Mouse (Mus musculus) layer of hippocampus, adult 18-20 months (tissue): ENCODE measurements around the gene Tpi1. TPM values are rescaled to one million over a fixed set of nuclear protein-coding genes. Genes with fewer than 3 reads are reported as not detected.
"Not testable (repeated sequence)": the region's sequence is repeated elsewhere in the genome, so short reads cannot be mapped to it uniquely, and the experiment has no call there.

Source experiments
- DNase-seq, 2 experiments: peaks; one replicate each; pipeline ENCODE4 v3.0.0; 2022; ENCODE audit warnings: low spot score in 2 of 2
- total RNA-seq, 2 experiments: library from RNA; stranded (reverse); gene quantifications; 2 replicates each; pipeline ENCODE4 v1.2.3; 2021

The Tpi1 gene
- total RNA-seq, 2 experiments from 2014 or later, result 796 to 825 TPM

DNA sequence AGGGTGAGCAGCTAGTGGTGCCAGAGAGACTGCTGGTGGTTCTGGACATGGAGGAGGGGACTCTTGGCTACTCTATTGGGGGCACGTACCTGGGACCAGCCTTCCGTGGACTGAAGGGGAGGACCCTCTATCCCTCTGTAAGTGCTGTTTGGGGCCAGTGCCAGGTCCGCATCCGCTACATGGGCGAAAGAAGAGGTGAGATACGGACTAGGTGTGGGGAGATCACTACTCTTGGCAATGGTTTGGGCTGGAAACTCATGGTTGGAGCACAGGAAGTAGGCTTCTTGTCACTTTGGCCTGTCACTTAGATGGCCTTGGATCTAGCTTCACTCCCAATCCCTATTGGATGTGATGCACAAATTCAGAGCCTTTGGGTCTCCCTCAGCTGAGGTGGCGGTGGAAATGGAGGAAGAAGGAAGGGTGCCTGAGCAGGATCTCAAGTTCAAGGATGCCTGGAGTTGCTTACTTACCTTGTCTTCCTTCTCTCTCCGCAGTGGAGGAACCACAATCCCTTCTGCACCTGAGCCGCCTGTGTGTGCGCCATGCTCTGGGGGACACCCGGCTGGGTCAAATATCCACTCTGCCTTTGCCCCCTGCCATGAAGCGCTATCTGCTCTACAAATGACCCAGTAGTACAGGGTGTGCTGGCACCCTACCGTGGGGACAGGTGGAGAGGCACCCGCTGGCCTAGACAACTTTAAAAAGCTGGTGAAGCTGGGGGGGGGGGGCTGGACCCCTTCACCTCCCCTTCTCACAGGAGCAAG is 4.1 kb downstream of the Tpi1 start:
- DNase-seq, result no peak

DNA sequence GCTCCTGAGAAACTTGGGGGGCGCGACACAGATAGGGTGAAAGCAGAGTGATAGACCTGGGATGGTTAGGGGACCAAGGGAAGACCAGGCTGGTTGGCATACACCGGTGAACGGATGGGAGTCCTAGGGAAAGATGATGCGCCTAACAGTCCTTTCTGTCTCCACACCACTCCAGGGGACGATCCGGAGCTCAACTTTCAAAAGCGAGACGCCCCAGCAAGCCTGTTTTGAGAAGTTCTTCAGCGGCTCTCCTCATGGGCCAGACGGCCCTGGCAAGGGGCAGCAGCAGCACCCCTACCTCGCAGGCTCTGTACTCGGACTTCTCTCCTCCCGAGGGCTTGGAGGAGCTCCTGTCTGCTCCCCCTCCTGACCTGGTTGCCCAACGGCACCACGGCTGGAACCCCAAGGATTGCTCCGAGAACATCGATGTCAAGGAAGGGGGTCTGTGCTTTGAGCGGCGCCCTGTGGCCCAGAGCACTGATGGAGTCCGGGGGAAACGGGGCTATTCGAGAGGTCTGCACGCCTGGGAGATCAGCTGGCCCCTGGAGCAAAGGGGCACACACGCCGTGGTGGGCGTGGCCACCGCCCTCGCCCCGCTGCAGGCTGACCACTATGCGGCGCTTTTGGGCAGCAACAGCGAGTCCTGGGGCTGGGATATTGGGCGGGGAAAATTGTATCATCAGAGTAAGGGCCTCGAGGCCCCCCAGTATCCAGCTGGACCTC is 4.9 kb downstream of the Tpi1 start:
- DNase-seq, result peak; percentile 55 to 71

DNA sequence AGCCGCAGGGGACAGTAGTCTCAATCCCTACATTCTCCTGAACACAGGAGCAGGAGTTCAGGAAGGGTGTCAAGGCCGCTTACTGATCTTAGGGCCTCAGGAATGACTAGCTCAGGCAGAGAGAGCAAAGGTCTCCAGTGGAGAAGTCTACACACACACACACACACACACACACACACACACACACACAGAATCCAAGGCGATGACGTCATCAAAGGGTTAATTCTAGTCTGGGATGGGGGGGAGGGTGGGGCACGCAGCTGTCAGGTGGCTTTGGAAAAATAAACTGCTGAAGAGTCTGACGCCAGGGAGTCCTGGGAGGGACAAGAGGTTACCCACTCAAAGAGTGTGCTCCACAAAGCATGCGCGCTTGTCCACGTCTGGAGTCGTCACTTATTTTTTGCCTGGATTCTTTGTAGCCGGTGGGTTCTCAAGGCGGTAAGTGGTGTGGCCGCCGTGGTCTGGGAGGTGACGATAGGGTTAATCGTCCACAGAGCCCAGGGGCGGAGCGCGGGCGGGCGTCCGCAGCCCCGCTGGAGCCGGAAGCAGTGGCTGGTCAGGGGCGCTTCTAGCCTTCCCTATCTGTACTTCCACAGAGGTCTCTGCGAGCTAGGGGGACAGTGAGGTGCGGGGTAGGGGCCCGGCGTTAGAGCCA is 5.6 kb downstream of the Tpi1 start, which contains the start of gene Spsb2:
Gene Spsb2, plus strand, starts transcription at position 304 of the 655 bp plus-strand sequence.
- peak in 1 of 2 experiments; percentile 46 for DNase-seq

DNA sequence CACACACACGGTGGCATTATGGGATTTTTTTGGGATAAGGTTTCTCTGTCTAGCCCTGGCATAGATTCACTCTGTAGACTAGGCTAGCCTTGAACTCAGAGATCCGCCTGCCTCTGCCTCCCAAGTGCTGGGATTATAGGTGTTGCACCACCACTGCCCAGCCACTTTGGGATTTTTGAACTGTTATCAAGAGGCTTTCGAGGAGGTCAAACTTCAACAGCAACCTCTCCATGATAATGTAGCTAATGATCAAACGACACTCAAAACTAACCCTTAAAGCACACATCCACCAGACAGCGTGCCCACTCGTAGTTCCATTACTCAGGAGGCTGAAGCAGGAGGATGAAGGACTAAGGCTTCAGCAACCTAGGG is 6.1 kb downstream of the Tpi1 start:
- DNase-seq, result no peak

DNA sequence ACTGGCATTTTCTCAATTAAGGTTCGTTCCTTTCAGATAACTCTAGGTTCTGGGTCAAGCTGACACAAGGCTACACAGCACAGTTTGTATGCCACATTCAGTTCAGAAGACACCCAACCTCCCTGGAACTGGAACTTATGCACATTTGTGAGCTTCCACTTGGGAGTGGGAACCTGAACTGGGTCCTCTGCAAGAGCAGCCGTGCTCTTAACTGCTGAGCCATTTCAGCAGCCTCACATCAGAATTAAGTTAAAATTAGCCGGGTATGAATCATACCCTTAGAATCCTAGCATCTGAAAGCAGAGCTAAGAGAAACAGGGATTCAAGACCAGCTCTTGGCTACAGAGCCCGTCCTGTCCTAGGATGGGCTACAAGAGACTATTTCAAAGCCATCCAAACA is 6.7 kb downstream of the Tpi1 start:
- DNase-seq, result peak in 1 of 2 experiments; percentile 43

DNA sequence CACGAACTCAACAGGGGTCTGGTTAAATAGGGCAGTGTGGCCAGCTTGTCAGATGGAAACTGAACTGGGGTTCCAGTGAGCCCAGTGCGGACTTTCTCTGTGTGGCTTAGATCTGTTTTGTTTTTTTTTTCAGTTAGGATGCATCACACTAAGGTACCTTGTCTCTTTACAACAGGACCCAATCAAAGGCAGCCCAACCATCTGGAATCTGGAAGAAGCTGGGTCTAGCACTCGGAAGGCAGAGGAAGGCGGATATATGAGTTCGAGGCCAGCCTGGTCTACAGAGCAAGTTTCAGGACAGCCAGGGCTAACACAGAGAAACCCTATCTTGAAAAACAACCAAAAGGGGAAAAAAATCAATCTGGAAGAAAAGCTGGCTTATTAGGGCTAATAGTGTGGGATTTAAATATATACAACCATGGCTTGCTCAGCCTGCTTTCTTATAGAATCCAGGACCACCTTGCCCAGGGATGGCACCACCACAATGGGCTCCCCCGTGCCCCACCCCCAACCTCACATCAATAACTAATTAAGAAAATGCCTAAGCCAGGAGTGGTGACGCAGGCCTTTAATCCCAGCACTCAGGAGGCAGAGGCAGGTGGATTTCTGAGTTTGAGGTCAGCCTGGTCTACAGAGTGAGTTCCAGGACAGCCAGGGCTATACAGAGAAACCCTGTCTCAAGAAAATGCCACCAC is 7.5 kb downstream of the Tpi1 start:
- DNase-seq, result peak in 1 of 2 experiments; percentile 15

DNA sequence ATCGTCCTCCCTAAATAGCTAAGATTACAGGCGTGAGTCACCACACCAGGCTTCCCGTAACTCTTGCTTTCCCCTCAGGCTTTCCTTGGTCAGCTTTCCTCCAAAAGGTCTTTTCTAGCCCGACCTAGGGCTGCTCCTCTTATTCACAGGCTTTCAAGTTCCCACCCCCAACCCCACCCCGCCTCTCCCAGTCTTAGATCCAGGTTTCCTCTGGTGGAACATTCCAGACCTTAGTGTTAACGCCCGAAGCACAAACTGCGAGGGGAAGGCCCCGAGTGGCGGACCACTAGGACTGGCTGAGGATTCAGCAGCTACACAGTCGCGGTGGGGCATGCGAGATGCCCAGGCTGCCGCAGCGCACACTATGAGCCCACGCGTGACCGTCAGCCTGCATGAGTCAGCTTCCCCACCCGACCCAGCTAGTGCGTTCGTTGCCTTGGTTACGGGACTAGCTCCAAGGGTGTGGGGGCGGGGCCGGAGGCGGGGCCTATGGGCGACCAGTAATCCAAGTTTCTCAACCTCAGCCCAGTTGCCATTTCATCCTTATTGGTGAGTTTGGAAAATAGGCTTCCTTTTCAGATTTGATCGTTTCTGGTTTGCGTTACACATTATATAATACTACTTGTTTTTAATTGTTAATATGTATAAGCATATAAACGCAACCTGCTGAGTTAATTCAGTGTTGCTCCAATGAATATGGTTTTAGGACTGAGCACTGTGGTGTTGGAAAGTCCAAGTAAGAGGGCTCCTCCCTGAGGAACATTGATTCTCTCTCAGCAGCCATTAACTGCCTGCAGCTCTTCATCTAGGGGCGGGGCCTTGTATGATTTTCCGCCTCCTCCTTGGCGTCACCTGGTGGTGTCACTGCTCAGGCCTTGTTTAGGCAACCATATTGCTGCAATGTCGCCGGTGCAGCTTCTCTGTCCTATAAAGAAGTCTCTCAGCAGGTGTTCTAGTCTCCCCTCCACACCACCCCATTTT is 8.5 kb downstream of the Tpi1 start:
- DNase-seq, result peak; percentile 95 to 98

DNA sequence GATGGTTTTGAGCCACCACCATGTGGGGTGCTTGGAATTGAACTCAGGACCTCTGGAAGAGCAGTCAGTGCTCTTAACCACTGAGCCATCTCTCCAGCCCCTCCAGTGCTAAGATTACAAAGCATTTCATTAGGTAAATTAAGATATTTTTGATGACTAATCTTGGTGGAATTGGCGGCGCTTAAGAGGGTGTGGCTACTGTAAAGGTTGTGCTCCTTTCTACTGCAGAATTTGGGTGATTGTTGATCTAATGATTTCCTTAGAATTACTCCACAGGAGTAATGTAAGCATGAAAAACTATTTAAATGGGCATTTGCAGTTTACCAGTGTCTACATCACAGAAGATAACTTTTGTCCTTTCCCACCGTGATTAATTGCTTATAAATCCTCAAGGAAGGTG is 9.8 kb downstream of the Tpi1 start:
- no peak for DNase-seq

DNA sequence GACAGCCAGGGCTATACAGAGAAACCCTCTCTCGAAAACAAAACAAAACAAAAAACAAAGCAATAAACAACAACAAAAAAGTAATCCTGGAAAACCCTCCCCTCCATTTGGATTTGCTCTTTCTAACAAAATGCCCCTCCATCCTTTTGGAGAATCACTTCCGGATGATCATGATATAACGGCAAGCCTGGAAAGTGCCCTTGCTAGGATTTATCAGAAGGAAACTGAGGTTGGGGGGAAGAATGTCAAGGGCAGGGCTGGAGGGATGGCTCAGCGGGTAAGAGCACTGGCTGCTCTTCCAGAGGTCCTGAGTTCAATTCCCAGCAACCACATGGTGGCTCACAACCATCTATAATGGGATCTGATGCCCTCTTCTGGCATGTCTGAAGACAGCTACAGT is 10.4 kb downstream of the Tpi1 start:
- DNase-seq, result not testable (repeated sequence)

DNA sequence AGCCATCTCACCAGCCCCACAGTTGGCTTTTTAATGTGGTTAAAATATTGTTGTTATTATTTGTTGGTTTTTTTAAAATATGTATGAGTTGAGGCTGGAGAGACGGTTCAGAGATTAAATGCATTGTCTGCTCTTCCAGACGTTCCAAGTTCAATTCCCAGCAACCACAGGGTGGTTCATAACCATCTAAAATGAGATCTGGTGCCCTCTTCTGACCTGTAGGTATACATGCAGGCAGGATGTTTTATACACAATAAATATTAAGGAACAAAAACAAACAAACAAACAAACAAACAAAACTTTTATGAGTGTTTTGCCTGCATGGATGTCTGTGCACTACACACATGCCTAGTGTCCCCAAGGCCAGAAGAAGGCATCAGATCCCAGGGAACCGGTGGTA is 11.0 kb downstream of the Tpi1 start:
- DNase-seq, result no peak

DNA sequence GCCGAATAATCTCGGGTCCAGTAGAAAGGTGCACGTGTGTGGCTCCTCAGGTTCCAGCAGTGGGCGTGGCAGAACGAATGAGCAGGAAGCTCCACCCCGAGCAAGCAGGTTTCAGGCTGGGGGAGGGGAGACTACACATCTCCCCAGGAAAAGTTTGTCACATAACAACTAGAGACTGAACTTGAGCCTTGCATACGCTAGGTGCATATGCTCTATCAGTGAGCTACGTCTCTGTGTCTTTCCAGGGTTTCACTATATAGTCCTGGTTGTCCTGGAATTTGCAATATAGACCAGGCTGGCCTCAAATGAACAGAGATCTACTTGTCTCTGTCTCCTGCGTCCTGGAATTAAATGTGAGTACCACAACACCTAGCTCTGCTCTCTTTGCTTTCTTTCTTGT is 11.7 kb downstream of the Tpi1 start:
- DNase-seq, result not testable (repeated sequence)

DNA sequence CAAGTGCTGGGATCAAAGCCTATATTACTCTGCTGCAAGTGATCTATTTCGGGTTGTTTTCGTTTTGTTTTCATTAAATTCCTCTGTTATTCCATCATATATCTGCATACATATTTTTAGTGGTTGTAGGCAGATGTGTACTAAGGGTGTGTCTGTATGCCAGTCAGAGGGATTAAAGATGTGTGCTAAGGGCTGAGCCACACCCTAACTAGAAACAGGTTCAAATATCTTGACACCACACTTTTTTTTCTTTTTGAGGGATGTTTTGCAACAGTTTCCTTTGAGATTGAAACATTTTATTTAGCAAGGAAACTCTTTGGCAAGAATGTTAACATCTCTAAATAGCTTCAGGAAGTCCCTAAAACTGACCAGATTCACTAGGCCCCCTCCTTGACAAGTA is 17.9 kb downstream of the Tpi1 start:
- DNase-seq, result no peak

DNA sequence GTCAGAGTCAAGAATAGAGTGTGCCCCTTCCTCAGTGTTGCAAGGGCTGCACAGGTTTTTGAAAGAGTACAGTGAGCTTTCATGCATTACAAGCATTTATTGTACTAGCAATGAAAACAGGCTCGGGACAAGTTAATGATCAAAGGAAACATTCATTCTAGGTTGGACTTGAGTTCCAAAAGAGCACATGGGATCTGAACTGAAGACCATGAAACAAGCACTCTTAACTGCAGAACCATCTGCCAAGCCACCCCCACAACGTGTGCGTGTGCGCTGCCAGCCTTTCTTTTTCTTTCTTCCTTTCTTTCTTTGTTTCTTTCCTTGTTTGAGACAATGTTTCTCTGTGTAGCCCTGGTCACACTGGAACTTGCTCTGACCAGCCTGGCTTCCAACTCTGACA is 18.3 kb downstream of the Tpi1 start:
- DNase-seq, result peak in 1 of 2 experiments; percentile 25

DNA sequence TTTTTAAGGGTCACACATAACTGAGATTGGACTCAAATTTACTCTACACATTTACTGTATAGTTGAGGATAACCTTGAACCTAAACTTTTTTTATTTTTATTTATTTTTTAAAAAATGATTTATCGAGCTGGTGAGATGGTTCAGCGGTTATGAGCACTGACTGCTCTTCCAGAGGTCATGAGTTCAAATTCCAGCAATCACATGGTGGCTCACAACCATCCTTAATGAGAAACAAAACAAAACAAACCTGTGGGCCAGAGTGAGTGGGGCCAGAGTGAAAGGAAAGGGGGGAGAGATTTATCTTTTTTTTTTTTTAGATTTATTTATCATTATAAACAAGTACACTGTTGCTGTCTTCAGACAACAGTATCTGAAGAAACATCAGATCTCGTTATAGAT is 22.2 kb downstream of the Tpi1 start:
- DNase-seq, result no peak

DNA sequence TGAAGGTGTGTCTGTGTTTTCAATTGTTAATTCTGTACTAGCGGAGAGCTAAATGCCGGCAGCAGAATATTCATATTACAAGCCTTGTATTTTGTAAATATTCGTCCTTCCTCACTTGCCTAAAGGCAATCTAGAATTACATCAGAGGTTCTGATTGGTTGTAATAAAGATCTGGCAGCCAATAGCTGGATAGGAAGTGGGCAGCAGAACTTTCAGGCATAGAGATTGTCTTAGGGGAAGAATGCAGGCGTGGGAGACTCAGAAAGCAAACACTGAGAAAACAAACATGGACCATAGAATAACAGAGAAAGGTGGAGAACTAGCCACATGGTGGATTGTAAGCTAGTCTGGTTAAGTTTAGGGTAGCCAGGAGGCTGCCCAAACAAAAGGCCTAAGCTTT is 24.0 kb downstream of the Tpi1 start:
- DNase-seq, result no peak

DNA sequence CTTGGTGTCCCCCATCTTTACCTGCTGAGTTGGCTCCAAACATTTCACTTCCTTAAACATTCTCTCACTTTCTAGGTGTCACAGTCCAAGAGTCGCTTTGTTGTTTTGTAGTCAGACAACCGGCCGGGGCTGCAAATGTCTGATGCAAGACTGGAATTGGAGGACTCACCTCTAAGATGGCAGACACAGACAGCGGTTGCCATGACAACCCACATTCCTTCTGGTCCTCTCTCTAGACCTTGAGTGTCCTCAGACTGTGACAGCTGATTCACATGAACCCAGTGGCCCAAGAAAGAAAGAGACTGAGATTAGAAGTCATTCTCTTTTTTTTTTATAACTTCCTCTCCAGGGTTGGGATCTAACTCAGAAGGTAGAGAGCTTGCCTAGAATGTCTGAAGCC is 24.6 kb downstream of the Tpi1 start:
- no peak for DNase-seq

DNA sequence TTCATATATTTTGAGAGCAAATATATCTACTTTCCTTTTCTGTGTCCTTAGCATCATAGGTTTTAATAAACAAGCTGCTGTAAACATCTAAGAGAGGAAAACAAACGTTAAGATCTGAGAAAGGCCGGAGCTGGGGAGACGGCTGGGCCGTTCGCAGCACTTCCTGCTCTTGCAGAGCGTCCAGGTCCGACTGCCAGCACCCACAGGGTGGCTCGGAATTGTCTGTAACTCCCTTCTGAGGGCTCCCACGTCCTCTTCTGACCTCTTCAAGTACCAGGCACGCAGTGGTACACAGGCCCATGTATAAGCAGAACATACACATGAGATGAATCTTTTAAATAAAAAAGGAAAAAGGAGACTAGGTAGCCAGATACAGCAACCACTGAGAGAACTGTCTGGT is 26.4 kb downstream of the Tpi1 start:
- DNase-seq, result no peak

DNA sequence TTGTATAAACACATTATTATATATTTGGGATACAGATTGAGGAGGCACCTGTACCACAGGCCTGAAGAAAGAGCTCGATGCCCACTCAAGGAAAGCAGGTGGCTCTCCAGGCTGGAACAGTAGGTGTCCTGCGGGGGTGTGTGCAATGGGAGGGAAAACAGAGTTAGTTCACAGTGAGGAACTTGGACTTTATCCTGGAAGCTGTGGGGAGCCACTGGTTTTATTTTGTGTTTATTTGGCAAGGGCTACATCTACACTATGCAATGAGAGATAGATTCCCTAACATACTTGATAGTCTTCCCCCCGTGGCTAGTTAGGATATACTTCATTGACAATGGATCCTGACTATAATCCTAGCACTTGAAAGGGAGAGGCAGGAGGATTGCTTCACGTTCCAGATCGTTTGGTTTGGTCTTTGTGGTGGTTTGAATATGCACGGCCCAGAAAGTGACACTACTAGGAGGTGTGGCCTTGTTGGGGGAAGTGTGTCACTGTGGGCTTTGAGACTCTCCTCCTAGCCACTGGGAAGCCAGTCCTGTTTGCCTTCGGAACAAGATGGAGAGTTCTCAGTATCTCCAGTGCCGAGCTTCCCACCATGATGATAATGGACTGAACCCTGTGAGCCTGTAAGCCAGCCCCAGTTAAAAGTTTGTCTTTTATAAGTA is 27.2 kb downstream of the Tpi1 start:
- no peak for DNase-seq

DNA sequence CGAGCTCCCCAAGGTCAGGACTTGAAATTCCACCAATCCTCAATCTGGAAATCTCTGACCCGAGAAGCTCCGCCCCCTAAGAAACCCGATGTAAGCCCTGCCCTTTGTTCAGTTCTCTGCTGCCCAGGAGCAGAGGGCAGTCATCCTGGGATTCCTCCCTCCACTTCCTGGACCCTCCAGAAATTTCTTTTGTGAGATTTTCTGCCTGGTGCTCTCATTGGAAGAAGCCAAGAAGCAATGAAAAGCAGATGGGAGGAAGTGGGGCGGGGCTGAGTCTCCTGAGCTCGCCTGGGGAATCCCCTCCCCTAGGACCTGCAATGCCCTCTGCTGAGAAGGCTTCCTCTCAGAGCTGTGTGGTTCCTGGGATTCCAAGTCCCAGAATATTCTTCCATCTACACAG is 31.7 kb downstream of the Tpi1 start:
- DNase-seq, result no peak

DNA sequence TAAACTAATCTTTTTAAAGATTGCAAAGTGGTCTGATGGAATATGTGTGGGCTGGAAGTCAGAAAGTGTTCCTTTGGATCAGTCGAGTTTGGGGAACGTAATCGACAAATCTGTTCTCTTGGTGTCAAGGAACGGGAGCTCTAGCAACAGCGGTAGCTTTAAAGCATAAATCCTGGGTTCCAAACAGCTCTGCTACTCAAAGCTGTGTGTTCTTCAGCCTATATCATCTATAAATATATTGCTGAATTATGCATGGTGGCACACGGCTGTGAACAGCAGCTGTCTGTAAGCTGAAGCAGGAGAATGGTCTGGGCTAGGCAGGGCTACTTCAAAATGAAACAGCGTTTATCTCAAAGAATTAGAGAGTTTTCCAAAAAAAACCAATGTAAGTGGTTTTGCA is 33.2 kb downstream of the Tpi1 start:
- no peak for DNase-seq
